Mouse (Mus musculus) macrophage (primary cell): ENCODE measurements around the gene Cdh13. TPM values are rescaled to one million over a fixed set of nuclear protein-coding genes. Genes with fewer than 3 reads are reported as not detected.

Source experiments
- H3K27ac ChIP-seq: fragments of 350-480 bp; formaldehyde crosslinking; 2 replicates; pipeline ENCODE4 v1.9.0; 2021
- H3K36me3 ChIP-seq: fragments of 350-480 bp; formaldehyde crosslinking; 2 replicates; pipeline ENCODE4 v1.9.0; 2021; ENCODE audit errors: inconsistent target
- H3K4me3 ChIP-seq: fragments of 350-480 bp; formaldehyde crosslinking; 2 replicates; pipeline ENCODE4 v1.9.0; 2021; ENCODE audit errors: inconsistent target
- H3K79me2 ChIP-seq: fragments of 350-480 bp; formaldehyde crosslinking; 2 replicates; pipeline ENCODE4 v1.9.0; 2021; ENCODE audit errors: inconsistent target
- WGBS: methylation state at CpG from one replicate; pipeline ENCODE4 v1.1.7; 2026; ENCODE audit warnings: inconsistent platforms; ENCODE audit not compliant: missing documents; 5-methylcytosine and 5-hydroxymethylcytosine counted together
- polyA plus RNA-seq: library from polyadenylated mRNA; stranded (reverse); fragments of 250-400 nt; gene quantifications from 3 replicates; pipeline ENCODE4 v1.2.4, GENCODE M21; 2018; ENCODE audit warnings: inconsistent platforms
- total RNA-seq, 78 experiments: library from RNA; depleted of rRNA; stranded (reverse); fragments of 250-400 nt; gene quantifications; 1 replicate in 9 of 78; 2 replicates in 24 of 78; 3 replicates in 43 of 78; 4 replicates in 2 of 78; pipeline ENCODE4 v1.2.4; 2018; ENCODE audit warnings: inconsistent platforms in 56 of 78

The Cdh13 gene
- total RNA-seq (2018; cell fraction: chromatin; rRNA removed), result 1 to 10 TPM in 1 of 26 experiments, under 1 TPM in 2, not detected in 23; 0.92 to 1.5 (median 0.92) TPM
- not detected for total RNA-seq (2018; cell fraction: cytosol; rRNA removed)
- total RNA-seq (2018; cell fraction: nucleus; rRNA removed), result under 1 TPM in 1 of 26 experiments, not detected in 25; 0.41 TPM
- polyA plus RNA-seq, result not detected in 3 replicates

GRCm38 (mm10) chr8:118283600-118284111 is at the start of gene Cdh13:
Gene Cdh13 (plus strand): TSS chr8:118283733.
- Histone ChIP-seq H3K79me2 (no peaks in the 10 kb centered on the region), H3K36me3 (no peaks in the 10 kb centered on the region), H3K4me3 (no peak within 1 kb of the TSS), H3K27ac (no peak within 1 kb of the TSS)
- WGBS, result 8% methylated on average over 30 of the region's 33 CpGs

GRCm38 (mm10) chr8:118235626-118236025 is 47.9 kb upstream of the Cdh13 start:
- Histone ChIP-seq H3K36me3 (no peaks in the 10 kb centered on the region), H3K27ac (no peak overlapping the region), H3K79me2 (no peaks in the 10 kb centered on the region), H3K4me3 (no peak overlapping the region)
- WGBS, result 88% methylated on average over 7 of the region's 7 CpGs

GRCm38 (mm10) chr8:118237150-118237620 is 46.3 kb upstream of the Cdh13 start:
- H3K4me3 ChIP-seq, result no peak overlapping the region
- WGBS, result 83% methylated on average over 11 of the region's 11 CpGs
- no peaks in the 10 kb centered on the region for H3K79me2 ChIP-seq
- H3K27ac ChIP-seq, result no peak overlapping the region
- H3K36me3 ChIP-seq, result no peaks in the 10 kb centered on the region

GRCm38 (mm10) chr8:118238156-118238555 is 45.4 kb upstream of the Cdh13 start:
- 69% methylated on average over 5 of the region's 5 CpGs for WGBS
- no peaks in the 10 kb centered on the region for H3K79me2 ChIP-seq

GRCm38 (mm10) chr8:118239186-118239585 is 44.3 kb upstream of the Cdh13 start:
- 80% methylated on average over 1 of the region's 1 CpGs for WGBS
- H3K27ac ChIP-seq, result no peak overlapping the region
- no peak overlapping the region for H3K4me3 ChIP-seq
- no peaks in the 10 kb centered on the region for H3K79me2 ChIP-seq
- no peaks in the 10 kb centered on the region for H3K36me3 ChIP-seq

More at GRCm38 (mm10) chr8:118238156-118238555, 45.4 kb upstream of the Cdh13 start:
- no peaks in the 10 kb centered on the region for H3K36me3 ChIP-seq
- no peak overlapping the region for H3K27ac ChIP-seq
- no peak overlapping the region for H3K4me3 ChIP-seq

DNA sequence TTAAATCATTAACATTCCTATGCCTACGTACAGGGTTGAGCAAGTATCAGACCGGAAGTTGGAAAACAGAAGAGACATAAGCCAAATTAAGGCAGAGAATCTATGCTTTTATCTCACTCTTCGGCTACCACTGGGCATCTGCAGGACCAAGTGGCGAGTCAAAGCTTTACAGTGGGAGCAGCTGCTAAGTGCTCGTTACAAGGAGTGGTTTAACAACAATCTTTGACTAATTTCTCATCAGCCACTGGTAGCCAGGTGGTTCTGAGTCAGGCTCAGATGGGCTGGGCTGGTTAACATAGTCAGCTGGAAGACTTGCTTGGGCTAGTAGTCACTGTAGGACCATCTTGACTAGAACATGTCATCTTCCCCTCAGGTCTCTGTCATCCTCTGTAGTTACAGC is 34.2 kb upstream of the Cdh13 start:
- no peak overlapping the region for H3K4me3 ChIP-seq
- H3K27ac ChIP-seq, result no peak overlapping the region
- no peaks in the 10 kb centered on the region for H3K36me3 ChIP-seq
- 83% methylated on average over 4 of the region's 5 CpGs for WGBS
- no peaks in the 10 kb centered on the region for H3K79me2 ChIP-seq

GRCm38 (mm10) chr8:118249923-118250322 is 33.6 kb upstream of the Cdh13 start:
- WGBS, result 95% methylated on average over 7 of the region's 7 CpGs
- no peak overlapping the region for H3K27ac ChIP-seq
- no peaks in the 10 kb centered on the region for H3K36me3 ChIP-seq
- no peaks in the 10 kb centered on the region for H3K79me2 ChIP-seq
- no peak overlapping the region for H3K4me3 ChIP-seq

- no peak overlapping the region for H3K4me3 ChIP-seq
- 59% methylated on average over 4 of the region's 4 CpGs for WGBS
Measured at GRCm38 (mm10) chr8:118263117-118263516, 20.4 kb upstream of the Cdh13 start.

DNA sequence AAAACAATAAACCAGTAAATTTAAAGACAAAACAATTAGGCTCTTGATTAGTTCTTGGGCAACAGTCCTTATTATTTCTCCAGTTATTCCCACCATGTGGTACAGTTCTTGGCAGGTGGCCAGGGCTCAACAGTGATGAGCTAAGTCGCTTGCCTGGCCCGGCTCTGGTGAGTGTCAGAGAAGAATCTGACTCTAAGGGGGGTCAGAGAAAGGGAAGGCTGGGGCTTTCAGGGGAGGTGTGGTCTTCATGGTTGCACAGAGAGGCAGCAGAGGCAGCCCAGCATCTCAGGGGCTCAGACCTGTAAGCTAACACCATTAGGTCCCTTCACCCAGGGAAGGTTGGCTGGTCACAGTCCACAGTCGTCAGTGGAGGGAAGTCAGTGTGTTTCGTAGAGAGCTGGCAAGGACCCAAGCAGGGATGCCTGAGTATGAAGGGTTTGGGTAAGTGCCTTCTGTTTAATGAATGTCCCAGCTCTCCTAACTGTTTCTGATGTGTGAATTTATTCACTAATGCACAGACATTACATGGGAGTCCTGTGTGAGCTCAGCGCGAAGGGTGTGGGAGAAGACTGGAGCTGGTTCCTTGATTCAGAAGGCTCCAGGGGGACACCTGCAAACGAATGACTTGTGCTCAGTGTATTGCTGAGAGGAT is 12.7 kb upstream of the Cdh13 start:
- no peak overlapping the region for H3K4me3 ChIP-seq
- 70% methylated on average over 7 of the region's 7 CpGs for WGBS
- no peaks in the 10 kb centered on the region for H3K79me2 ChIP-seq
- no peak overlapping the region for H3K27ac ChIP-seq
- H3K36me3 ChIP-seq, result no peaks in the 10 kb centered on the region

More at GRCm38 (mm10) chr8:118263117-118263516, 20.4 kb upstream of the Cdh13 start:
- Histone ChIP-seq H3K36me3 (no peaks in the 10 kb centered on the region), H3K27ac (no peak overlapping the region), H3K79me2 (no peaks in the 10 kb centered on the region)

DNA sequence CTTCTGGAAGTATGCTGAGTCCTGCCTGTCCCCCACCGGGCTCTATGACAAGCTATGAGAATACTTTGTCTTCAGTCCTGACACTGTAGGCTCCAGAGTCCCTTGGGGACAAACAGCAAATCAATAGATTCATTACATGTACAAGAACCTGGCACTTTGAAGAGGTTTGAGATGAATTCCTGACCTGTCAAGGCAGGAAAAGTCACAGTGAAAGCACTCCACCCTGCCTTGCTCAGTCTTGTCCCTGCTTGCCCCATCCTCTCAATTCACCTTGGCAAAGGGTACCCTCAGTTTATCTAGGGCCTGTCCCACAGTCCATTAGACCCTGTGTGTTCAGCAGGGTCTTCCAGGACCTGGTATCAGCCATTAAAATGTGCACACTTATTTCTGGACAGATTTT is 11.0 kb upstream of the Cdh13 start:
- Histone ChIP-seq H3K4me3 (no peak overlapping the region), H3K79me2 (no peaks in the 10 kb centered on the region), H3K27ac (no peak overlapping the region), H3K36me3 (no peaks in the 10 kb centered on the region)
- 92% methylated on average over 1 of the region's 1 CpGs for WGBS

- 94% methylated on average over 8 of the region's 9 CpGs for WGBS
Measured at GRCm38 (mm10) chr8:118274243-118274642, 9.3 kb upstream of the Cdh13 start.

DNA sequence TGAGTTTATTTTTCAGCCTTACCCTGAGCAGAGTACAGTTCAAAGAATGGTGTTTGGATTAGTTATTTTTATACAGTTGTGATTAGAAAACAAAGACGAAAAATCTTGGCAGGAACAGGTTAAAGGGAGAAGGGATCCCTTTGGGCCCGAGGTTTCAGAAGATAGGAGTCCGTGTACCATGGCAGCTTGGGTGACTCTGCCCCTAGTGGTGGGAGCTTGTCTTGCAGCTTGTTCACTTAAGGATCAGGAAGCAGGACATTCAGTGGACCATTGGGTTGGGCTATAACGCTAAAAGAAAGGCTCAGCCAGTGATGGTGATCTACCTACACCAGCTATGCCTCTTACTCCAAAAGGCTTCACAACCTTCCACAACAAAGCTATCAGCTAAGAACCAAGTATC is 8.8 kb upstream of the Cdh13 start:
- 22% methylated on average over 4 of the region's 4 CpGs for WGBS
- H3K79me2 ChIP-seq, result no peaks in the 10 kb centered on the region
- no peak overlapping the region for H3K4me3 ChIP-seq
- H3K27ac ChIP-seq, result no peak overlapping the region
- H3K36me3 ChIP-seq, result no peaks in the 10 kb centered on the region

More at GRCm38 (mm10) chr8:118274243-118274642, 9.3 kb upstream of the Cdh13 start:
- H3K27ac ChIP-seq, result no peak overlapping the region
- no peaks in the 10 kb centered on the region for H3K36me3 ChIP-seq
- no peak overlapping the region for H3K4me3 ChIP-seq
- H3K79me2 ChIP-seq, result no peaks in the 10 kb centered on the region

DNA sequence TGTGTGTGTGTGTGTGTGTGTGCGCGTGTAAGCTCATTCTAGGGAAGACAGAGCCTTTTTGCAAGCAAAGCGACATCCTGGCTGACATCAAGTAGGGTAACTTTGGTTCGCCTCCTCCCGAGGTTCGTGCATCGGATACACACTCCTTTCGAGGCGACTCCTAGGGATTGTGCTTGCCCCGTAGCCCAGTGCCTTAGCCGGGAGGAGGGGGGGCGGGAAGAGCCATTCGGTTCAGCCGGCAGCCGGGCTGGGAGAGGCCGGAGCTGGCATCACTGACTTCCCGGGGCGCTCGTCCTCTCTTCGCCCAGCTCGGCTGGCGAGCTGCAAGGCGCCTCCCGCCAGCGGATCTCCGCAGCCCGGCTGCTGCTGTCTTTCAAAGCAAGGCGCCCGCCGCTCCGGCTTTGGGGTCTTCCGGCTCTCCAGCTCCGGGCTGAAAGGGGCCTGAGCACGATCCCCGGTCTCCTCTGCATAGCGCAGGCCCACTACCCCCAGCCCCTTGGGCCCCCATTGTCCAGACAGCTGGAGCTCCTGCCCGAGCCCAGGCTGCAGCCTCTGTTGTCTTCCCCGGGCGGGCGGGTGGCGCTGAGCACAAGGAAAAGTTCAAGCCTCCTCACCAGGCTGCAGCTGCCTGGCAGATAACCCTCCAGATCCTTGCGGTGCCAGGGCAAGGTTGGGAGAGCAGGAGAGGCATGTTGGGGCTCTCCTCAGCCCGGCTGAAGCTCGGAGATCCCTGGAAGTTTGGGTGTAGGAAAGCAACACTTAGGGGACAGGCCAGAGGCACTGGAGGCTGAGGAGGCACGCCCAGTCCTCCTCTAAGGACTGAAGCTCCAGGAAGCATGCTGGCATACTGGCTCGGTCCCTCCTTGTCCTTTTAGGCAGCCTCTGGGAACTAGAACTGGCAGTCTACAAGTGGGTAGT is 838 bp downstream of the Cdh13 start:
- Histone ChIP-seq H3K36me3 (no peaks in the 10 kb centered on the region), H3K4me3 (no peak overlapping the region), H3K27ac (no peak overlapping the region), H3K79me2 (no peaks in the 10 kb centered on the region)
- WGBS, result 6% methylated on average over 33 of the region's 46 CpGs

DNA sequence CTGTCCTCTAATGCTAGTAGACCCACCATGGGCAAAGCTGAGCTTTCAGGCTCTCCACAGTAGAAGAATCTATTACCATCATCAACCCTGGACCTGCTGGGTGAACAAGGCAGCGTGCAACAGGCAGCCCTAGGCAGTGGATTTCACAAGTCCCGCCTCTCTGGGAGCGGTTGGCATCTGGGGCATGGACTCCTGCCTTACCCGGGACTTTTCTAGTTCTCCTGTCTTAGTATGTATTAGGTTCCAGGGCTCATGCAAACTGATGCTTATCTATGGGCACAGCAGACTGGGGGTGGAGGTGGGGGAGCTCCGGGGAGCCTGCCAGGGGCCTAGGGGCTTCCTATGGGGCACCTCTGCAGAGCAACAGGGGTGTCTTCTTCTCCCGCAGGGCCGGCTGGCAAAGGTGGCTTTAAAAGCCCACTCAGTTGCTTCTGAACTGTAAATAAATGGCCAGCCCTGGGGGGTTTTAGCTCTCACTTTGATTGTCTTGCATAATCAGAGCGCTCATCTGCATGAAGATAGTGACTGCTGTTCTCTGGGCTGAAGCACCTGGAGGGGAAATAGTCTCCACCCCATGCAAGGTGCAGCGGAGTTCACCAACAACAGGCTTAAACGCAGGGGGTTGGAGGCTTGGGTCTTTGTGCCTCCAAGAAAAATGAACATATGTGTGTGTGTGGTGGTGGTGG is 2.2 kb downstream of the Cdh13 start:
- 23% methylated on average over 10 of the region's 10 CpGs for WGBS
- no peaks in the 10 kb centered on the region for H3K36me3 ChIP-seq
- no peak overlapping the region for H3K27ac ChIP-seq
- H3K79me2 ChIP-seq, result no peaks in the 10 kb centered on the region
- H3K4me3 ChIP-seq, result no peak overlapping the region
